Mouse (Mus musculus) intestine, embryonic 14.5 days (tissue): ENCODE results near the gene Galnt6. TPM values are rescaled to one million over a fixed set of nuclear protein-coding genes. Genes with fewer than 3 reads are reported as not detected.

ENCODE experiments used
- ATAC-seq: fragments of 200-750 bp; cut with Nextera tagmentation; replicated peaks from 2 replicates; pipeline ENCODE4 v1.8.0; 2017; ENCODE audit warnings: low read depth, moderate number of reproducible peaks, moderate TSS enrichment, moderate library complexity; ENCODE audit not compliant: low FRiP score, low TSS enrichment
- DNase-seq: peaks from one replicate; pipeline ENCODE4 v3.0.0-alpha.2; 2018; ENCODE audit warnings: low spot score
- H3K27ac ChIP-seq: fragments of 300-500 bp; sonication (generic); 2 replicates; pipeline ENCODE4 v1.5.1; 2014; ENCODE audit warnings: low read depth, mild to moderate bottlenecking, control low read depth
- H3K27me3 ChIP-seq: fragments of 300-500 bp; sonication (generic); replicated peaks from 2 replicates; pipeline ENCODE4 v1.6.1; 2014; ENCODE audit warnings: low read length, control low read depth; ENCODE audit not compliant: control insufficient read depth, insufficient read depth
- H3K36me3 ChIP-seq: fragments of 300-500 bp; sonication (generic); 2 replicates; pipeline ENCODE4 v1.6.1; 2014; ENCODE audit warnings: low read length, control low read depth; ENCODE audit not compliant: control insufficient read depth, insufficient read depth
- H3K4me1 ChIP-seq: fragments of 300-500 bp; sonication (generic); replicated peaks from 2 replicates; pipeline ENCODE4 v1.6.1; 2014; ENCODE audit warnings: low read length, control low read depth, mixed read lengths; ENCODE audit not compliant: control insufficient read depth, insufficient read depth
- H3K4me2 ChIP-seq: fragments of 300-500 bp; sonication (generic); 2 replicates; pipeline ENCODE4 v1.6.1; 2014; ENCODE audit warnings: low read length
- H3K4me3 ChIP-seq: fragments of 300-500 bp; sonication (generic); 2 replicates; pipeline ENCODE4 v1.5.1; 2014; ENCODE audit warnings: low read depth, low read length, control low read depth, mixed read lengths
- H3K9ac ChIP-seq: fragments of 300-500 bp; sonication (generic); 2 replicates; pipeline ENCODE4 v1.6.1; 2014; ENCODE audit warnings: mild to moderate bottlenecking, low read length
- H3K9me3 ChIP-seq: fragments of 300-500 bp; sonication (generic); 2 replicates; pipeline ENCODE4 v1.6.1; 2016; ENCODE audit warnings: low read length, control low read depth; ENCODE audit not compliant: control insufficient read depth
- WGBS: fragments of 180-500 bp; shearing (Covaris S2); extraction: QIAGEN DNeasy Blood & Tissue Kit; methylation state at CpG from one replicate; pipeline ENCODE4 v1.1.7; 2014; 5-methylcytosine and 5-hydroxymethylcytosine counted together
- polyA plus RNA-seq: library from polyadenylated mRNA; unstranded; fragments of >200 nt; fragmentation: Nextera tagmentation; extraction: Ambion mirVana; gene quantifications from 2 replicates; pipeline ENCODE4 v1.2.1, GENCODE M21; 2014

Gene Galnt6
- polyA plus RNA-seq, 1 experiment from 2014 or later, result 1.4 TPM

DNA sequence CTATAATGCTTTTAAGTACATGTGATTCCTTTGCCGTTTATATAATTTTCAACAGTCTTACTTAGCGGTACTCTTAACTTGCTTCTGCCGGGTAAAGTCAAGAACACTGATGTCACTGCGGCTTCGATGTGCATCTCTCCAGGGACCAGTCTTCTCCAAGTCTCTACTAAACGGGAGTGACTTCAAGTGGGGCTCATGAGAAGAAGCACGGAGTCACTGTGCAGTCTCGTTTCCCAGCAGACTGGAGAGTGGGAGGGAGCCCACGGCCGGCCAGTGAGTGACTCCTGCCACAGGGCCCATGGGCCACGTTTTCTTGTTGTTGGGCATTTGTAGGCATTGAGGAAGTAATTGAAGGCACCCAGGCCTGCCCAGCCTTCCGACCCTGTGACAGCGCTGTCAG lies 38.7 kb upstream of the Galnt6 start:
- ATAC-seq, result no peak
- Histone ChIP-seq H3K4me3 (no peak overlapping the region), H3K27me3 (no peaks in the 10 kb centered on the region), H3K9ac (no peak overlapping the region), H3K4me2 (no peak overlapping the region), H3K36me3 (no peaks in the 10 kb centered on the region), H3K4me1 (no peaks in the 10 kb centered on the region), H3K9me3 (no peaks in the 10 kb centered on the region), H3K27ac (no peak overlapping the region)
- DNase-seq, result no peak
- 84% methylated on average over 13 of the region's 13 CpGs for WGBS

DNA sequence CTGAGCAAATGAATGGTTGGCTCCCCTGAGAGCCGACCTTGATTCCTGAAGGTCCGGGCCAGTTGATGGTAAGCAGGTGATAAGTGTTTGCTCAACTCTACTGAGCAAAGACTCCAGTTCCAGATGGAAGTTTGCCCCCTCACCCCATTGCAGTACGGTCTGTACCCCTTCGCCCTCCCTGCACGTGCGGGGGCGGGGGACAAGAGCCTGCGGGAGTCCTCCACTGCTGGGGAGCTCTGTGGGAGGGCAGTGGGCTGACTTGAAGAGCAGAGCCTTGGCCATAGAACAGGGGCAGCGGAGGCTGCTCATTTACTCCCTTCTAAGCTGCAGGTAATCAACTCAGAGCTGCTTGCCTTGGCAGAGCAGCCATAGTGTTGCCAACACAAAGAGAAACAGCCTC lies 37.6 kb upstream of the Galnt6 start:
- Histone ChIP-seq H3K27me3 (no peaks in the 10 kb centered on the region), H3K27ac (no peak overlapping the region)
- no peak for ATAC-seq

DNA sequence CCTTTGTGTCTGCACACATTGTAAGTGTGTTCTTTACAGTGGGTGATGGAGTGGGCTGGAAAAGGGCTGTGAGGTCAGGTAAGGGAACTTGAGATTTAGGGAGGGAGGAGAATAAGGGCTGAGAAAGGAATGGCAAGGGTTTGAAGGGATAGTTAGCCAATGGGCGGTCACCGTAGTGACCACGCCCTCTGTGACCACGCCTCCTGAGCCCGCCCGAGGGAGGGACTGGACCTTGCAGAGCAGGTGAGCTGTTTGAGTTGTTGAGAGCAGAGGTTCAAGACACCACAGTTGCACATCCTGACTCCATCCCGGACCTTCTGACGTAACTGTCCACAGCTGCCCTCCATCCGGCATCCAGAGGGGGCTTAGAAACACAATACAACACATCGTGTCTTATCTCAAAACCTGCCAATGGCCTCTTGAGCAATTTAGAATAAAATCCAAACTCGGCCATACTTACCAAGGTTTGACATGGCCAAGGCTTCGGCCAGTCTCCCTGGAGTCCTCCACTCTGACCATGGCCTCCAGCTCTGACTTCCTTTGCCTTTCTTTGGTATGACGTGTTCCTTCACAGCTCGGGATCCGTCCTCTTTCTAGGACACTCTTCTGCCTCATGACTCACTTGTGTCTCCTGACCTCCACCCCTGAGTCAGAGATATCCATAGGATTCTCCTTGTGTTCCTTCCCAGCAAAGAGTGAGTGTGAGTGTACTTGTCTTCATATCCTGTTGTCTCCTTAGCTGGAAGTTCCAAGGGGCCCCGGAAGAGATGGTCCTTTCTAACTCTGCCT lies 35.2 kb upstream of the Galnt6 start:
- 85% methylated on average over 16 of the region's 16 CpGs for WGBS
- Histone ChIP-seq H3K27me3 (no peaks in the 10 kb centered on the region), H3K4me2 (no peak overlapping the region), H3K36me3 (no peaks in the 10 kb centered on the region), H3K4me1 (peaks cover 7% of the 10 kb centered on the region), H3K27ac (no peak overlapping the region), H3K9ac (no peak overlapping the region), H3K9me3 (no peaks in the 10 kb centered on the region), H3K4me3 (no peak overlapping the region)
- ATAC-seq (no peak), DNase-seq (no peak)

More for the DNA sequence above, 37.6 kb upstream of the Galnt6 start:
- Histone ChIP-seq H3K36me3 (no peaks in the 10 kb centered on the region), H3K4me1 (no peaks in the 10 kb centered on the region), H3K4me2 (no peak overlapping the region), H3K9me3 (no peaks in the 10 kb centered on the region), H3K4me3 (no peak overlapping the region), H3K9ac (no peak overlapping the region)
- DNase-seq, result no peak
- 77% methylated on average over 9 of the region's 9 CpGs for WGBS

DNA sequence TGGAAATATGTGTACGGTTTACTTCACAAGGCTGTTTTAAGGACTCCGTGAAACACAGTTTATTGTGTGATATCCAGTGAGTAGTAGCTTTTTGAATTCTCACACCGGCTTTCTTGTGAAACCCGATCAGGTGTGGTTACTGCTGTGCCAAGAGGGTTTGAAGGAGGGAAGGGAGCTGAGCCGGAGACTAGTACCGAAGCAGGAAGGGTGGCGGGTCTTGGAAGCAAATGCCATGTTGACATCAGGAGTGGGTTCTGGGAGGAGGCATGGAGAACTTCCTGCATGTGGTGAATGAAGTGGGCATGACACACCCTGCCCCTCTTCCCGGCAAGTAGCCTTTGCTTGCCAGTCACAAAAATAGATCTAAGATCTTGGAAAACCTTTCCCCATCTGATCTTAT lies 33.5 kb upstream of the Galnt6 start:
- no peak for DNase-seq
- Histone ChIP-seq H3K9me3 (no peaks in the 10 kb centered on the region), H3K4me1 (peaks cover 7% of the 10 kb centered on the region), H3K4me3 (peak overlapping the region; percentile 59; the same call in 1 of the 2 replicates), H3K4me2 (peak overlapping the region; percentile 86), H3K27ac (no peak overlapping the region), H3K9ac (no peak overlapping the region), H3K36me3 (no peaks in the 10 kb centered on the region), H3K27me3 (no peaks in the 10 kb centered on the region)
- ATAC-seq, result no peak
- WGBS, result 49% methylated on average over 8 of the region's 8 CpGs

DNA sequence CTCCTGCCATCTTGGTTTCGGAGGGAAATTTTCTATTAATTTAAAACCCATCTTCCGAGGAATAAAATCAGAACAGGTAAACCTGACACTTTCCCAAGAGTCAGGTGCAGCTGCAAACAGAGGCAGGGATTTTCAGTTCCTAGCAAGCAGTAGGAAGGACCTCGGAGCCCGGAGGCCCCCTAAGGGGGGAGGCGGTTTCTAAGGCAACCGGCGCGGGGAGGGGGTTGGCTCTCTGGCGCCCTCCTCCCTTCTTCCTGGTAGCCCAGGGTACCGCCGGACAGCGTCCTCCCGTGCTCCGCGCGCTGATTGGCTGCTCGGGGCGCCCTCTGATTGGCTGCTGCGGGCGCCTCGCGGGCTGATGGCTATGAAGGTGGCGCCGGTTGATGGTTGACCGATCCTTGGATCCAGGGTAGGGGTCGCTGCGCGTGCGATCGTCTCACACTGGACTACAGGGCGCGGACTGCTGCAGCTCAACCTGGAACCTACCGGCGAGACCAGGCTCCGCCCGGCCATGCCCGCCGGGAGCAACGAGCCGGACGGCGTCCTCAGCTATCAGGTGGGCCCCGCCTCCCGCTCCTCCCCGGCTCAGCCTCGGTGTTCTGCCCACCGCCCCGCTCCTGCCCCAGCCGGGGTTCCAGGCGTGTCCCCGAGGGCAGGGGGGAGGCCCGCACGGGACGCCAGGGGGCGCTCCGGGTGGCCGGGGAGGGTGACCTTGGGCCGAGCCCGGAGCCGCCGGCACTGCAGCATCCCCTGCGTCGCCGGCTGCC lies 32.4 kb upstream of the Galnt6 start, which contains the start of gene Slc4a8:
Gene Slc4a8 (plus strand): TSS at position 329 of the 767 bp plus-strand sequence.
- no peaks in the 10 kb centered on the region for H3K9me3 ChIP-seq
- peak within 1 kb of the TSS; percentile 59 for H3K4me3 ChIP-seq
- peak within 1 kb of the TSS; percentile 22 for H3K27ac ChIP-seq
- H3K4me2 ChIP-seq, result peak within 1 kb of the TSS; percentile 86
- under 1% methylated on average over 62 of the region's 64 CpGs for WGBS
- no peaks in the 10 kb centered on the region for H3K27me3 ChIP-seq
- peaks cover 7% of the 10 kb centered on the region for H3K4me1 ChIP-seq
- peak; percentile 93 for ATAC-seq
- peak; percentile 96 for DNase-seq
- H3K36me3 ChIP-seq, result no peaks in the 10 kb centered on the region
- peak within 1 kb of the TSS; percentile 40 for H3K9ac ChIP-seq

DNA sequence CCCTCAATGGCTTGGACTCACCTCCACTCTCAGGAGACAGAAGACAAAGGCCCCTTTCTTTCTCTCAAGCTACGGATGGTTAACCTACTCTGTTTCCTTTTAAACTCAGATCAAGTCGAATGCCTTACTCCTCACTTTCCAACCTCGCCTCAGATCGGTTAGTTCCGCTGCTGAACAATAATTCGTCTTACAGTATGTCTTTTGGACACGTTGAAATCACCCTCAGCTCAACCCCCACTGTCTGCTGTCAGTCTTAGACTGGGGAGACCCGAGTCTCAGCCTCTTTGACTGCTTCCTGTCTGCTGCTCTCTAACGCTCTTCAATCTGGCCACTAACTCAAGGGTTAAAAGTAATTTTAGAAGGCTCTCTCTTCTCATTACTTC lies 31.9 kb upstream of the Galnt6 start:
- DNase-seq (no peak), ATAC-seq (peak; percentile 3; the same call in 1 of the 2 replicates)
- Histone ChIP-seq H3K4me1 (peaks cover 7% of the 10 kb centered on the region), H3K9ac (no peak overlapping the region), H3K9me3 (no peaks in the 10 kb centered on the region), H3K27me3 (no peaks in the 10 kb centered on the region), H3K27ac (peak overlapping the region; percentile 12), H3K4me2 (peak overlapping the region; percentile 86), H3K36me3 (no peaks in the 10 kb centered on the region), H3K4me3 (peak overlapping the region; percentile 59)
- WGBS, result 21% methylated on average over 9 of the region's 9 CpGs

DNA sequence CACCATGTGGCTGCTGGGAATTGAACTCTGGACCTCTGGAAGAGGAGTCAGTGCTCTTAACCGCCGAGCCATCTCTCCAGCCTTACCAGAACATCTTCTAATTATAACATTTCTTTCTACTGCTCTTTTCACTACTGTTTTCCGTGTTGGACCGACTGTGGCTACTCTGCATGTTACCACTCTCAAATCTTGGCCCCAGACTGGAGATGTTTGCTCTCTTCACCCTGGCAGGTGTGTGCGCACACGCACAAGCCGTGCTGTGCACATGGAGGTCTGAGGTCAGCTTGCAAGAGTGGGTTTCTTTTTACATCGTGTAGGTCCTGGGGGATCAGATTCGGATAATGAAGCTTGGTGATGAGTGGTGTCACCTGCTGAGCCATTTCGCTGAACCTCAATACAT lies 30.1 kb upstream of the Galnt6 start:
- Histone ChIP-seq H3K4me1 (peaks cover 7% of the 10 kb centered on the region), H3K4me2 (no peak overlapping the region), H3K27ac (no peak overlapping the region), H3K36me3 (no peaks in the 10 kb centered on the region), H3K27me3 (no peaks in the 10 kb centered on the region), H3K9ac (no peak overlapping the region), H3K4me3 (no peak overlapping the region), H3K9me3 (no peaks in the 10 kb centered on the region)
- no peak for ATAC-seq
- DNase-seq, result peak; percentile 23
- WGBS, result 90% methylated on average over 10 of the region's 10 CpGs

DNA sequence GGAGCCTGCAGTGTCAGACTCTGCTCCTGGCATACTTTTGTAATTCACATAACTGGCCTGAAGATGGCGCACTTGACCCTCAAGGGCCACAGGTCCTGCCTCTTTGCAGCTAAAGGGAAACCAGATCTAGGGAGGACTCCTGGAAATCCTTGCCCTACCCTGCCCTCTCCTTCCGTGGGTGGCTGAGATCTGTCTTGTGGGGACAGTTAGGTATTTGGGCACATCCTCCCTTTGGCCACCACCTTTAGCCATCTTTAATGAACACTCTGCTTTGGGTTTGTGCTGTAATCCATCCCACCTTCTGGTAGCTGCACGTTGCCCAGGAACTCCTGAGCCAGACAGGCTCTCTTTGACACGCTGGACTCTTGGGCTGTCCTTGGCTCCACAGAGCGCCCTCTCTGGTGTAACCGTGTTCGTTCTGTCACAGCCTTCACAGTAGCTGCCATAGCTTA lies 28.4 kb upstream of the Galnt6 start:
- no peaks in the 10 kb centered on the region for H3K9me3 ChIP-seq
- peak; percentile 3; the same call in 1 of the 2 replicates for ATAC-seq

More for the DNA sequence above, 28.4 kb upstream of the Galnt6 start:
- Histone ChIP-seq H3K4me1 (peaks cover 7% of the 10 kb centered on the region), H3K27me3 (no peaks in the 10 kb centered on the region), H3K4me3 (no peak overlapping the region), H3K27ac (no peak overlapping the region), H3K4me2 (no peak overlapping the region), H3K36me3 (no peaks in the 10 kb centered on the region), H3K9ac (no peak overlapping the region)
- 2% methylated on average over 7 of the region's 7 CpGs for WGBS
- DNase-seq, result peak; percentile 84
